Mouse (Mus musculus) small intestine, adult 2 months (tissue): ENCODE measurements around the gene Syt15.

ENCODE experiments used
- CTCF ChIP-seq: fragments of 200-500 bp; IDR thresholded peaks from 2 replicates; pipeline ENCODE4 v1.5.1; 2012; ENCODE audit warnings: low read depth, mild to moderate bottlenecking, control low read depth, inconsistent platforms, low read length, moderate library complexity, mixed read lengths; ENCODE audit not compliant: insufficient replicate concordance, insufficient read length; ENCODE audit errors: extremely low read depth
- POLR2A ChIP-seq: fragments of 200-500 bp; IDR thresholded peaks from 2 replicates; pipeline ENCODE4 v1.6.1; 2012; ENCODE audit warnings: low read depth, mild to moderate bottlenecking, control low read depth, inconsistent platforms, low read length, moderate library complexity

GRCm38 (mm10) chr14:34274141-34274540 lies 54.7 kb downstream of the Syt15 start:
- TF ChIP-seq CTCF: no peak
- no peak for TF ChIP-seq POLR2A
